Mouse (Mus musculus) megakaryocyte, embryonic 14.5 days (primary cell): ENCODE results near the gene Gm20605.

ENCODE experiments used
- FLI1 ChIP-seq: IDR thresholded peaks from 2 replicates; pipeline ENCODE4 v1.6.1; 2012; ENCODE audit warnings: low read length, inconsistent platforms, mixed read lengths
- GATA1 ChIP-seq: IDR thresholded peaks from 3 replicates; pipeline ENCODE4 v1.6.1; 2012; ENCODE audit warnings: mixed read lengths, low read length, inconsistent platforms, borderline replicate concordance

DNA sequence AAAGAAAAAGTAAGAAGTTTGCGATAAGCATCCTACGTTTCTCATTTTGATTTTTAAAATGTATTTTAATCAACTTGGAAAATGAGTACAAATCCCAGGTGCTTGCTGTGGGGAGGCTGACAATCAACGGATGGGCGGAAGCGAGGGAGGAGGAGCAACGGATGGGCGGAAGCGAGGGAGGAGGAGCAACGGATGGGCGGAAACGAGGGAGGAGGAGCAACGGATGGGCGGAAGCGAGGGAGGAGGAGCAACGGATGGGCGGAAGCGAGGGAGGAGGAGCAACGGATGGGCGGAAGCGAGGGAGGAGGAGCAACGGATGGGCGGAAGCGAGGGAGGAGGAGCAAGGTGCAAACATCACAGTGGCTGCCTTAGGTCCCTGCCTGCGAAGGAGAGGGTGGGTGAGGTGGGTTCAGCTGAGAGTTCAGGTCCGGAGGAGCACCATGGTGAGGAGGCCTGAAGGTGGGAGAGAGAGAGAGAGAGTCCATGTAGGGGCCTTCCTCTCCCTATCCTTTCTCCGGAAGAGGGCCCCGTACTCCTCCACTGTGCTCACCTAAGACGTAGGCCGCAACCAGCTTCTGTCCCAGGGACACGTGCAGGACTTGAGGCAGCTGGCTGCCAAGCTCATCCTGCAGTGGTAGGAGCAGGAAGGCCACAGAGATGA lies 32.2 kb upstream of the Gm20605 start:
- TF ChIP-seq GATA1 (no peak), FLI1 (no peak)
